Mouse (Mus musculus) lung, postnatal 10 days (tissue): ENCODE measurements at regions not wholly inside any gene's neighbourhood (a gene's known extent, or its start where the extent isn't known, plus 50 kb on each side); places are given as distances from the start of the nearest gene placed in this dataset.
A peak's percentile ranks its signal among the peaks of the same experiment; 100 is the strongest.

Experiments used
- DNase-seq: peaks from one replicate; pipeline ENCODE4 v3.0.0; 2021

- DNase-seq = no peak
Observed at GRCm38 (mm10) chr1:120667776-120668175, 65.6 kb downstream of the En1 start.

GRCm38 (mm10) chr1:120683532-120684245, 81.5 kb downstream of the En1 start:
- DNase-seq = no peak

- peak; percentile 4 for DNase-seq
Observed at GRCm38 (mm10) chr1:120685650-120686244, 83.5 kb downstream of the En1 start.

- no peak for DNase-seq
Observed at GRCm38 (mm10) chr1:120691571-120691970, 89.4 kb downstream of the En1 start.

GRCm38 (mm10) chr1:120698189-120698588, 96.0 kb downstream of the En1 start:
- DNase-seq = no peak

GRCm38 (mm10) chr1:120704201-120704600, 102.0 kb downstream of the En1 start:
- DNase-seq = no peak

GRCm38 (mm10) chr1:120706011-120706410, 103.8 kb downstream of the En1 start:
- DNase-seq = no peak

GRCm38 (mm10) chr1:120708511-120708910, 106.3 kb downstream of the En1 start:
- DNase-seq = no peak

GRCm38 (mm10) chr1:120715105-120715877, 113.1 kb downstream of the En1 start:
- peak; percentile 6 for DNase-seq

- DNase-seq = no peak
Observed at GRCm38 (mm10) chr1:120726777-120727176, 124.6 kb downstream of the En1 start.

GRCm38 (mm10) chr1:120727427-120727826, 125.2 kb downstream of the En1 start:
- DNase-seq = no peak

- DNase-seq = no peak
Observed at GRCm38 (mm10) chr1:120732003-120732402, 129.8 kb downstream of the En1 start.

- no peak for DNase-seq
Observed at GRCm38 (mm10) chr1:120733683-120734082, 131.5 kb downstream of the En1 start.

GRCm38 (mm10) chr1:120734846-120735245, 132.6 kb downstream of the En1 start:
- DNase-seq = no peak

GRCm38 (mm10) chr1:120739499-120739898, 137.3 kb downstream of the En1 start:
- DNase-seq = no peak

- DNase-seq = no peak
Observed at GRCm38 (mm10) chr1:120741091-120741740, 139.0 kb downstream of the En1 start.

GRCm38 (mm10) chr1:120748963-120749362, 146.7 kb downstream of the En1 start:
- no peak for DNase-seq

GRCm38 (mm10) chr1:120753406-120753805, 151.2 kb downstream of the En1 start:
- no peak for DNase-seq

- DNase-seq = peak; percentile 54
Observed at GRCm38 (mm10) chr1:120754337-120754736, 152.1 kb downstream of the En1 start.

- peak; percentile 49 for DNase-seq
Observed at GRCm38 (mm10) chr1:120757283-120757821, 155.1 kb downstream of the En1 start.

GRCm38 (mm10) chr1:120758172-120758571, 156.0 kb downstream of the En1 start:
- peak; percentile 44 for DNase-seq

GRCm38 (mm10) chr1:120758762-120759161, 156.5 kb downstream of the En1 start:
- DNase-seq = no peak

- no peak for DNase-seq
Observed at GRCm38 (mm10) chr1:120759380-120759779, 157.2 kb downstream of the En1 start.
